Mouse (Mus musculus) C2C12 (cell line): ENCODE data around the gene Syne2.

ENCODE experiments used
- CEBPB ChIP-seq: IDR thresholded peaks from one replicate; pipeline ENCODE4 v1.6.1; 2011; ENCODE audit warnings: low read depth, mild to moderate bottlenecking, control low read depth, moderate library complexity
- CTCF ChIP-seq: IDR thresholded peaks from one replicate; pipeline ENCODE4 v1.5.1; 2011; ENCODE audit not compliant: control insufficient read depth, insufficient read depth, insufficient read length
- MYOG ChIP-seq: IDR thresholded peaks from one replicate; pipeline ENCODE4 v1.6.1; 2011; ENCODE audit not compliant: control insufficient read depth, insufficient read length; ENCODE audit errors: extremely low read depth
- USF1 ChIP-seq: IDR thresholded peaks from one replicate; pipeline ENCODE4 v1.6.1; 2011; ENCODE audit warnings: low read depth, mild to moderate bottlenecking, control low read depth, moderate library complexity

- no peak for TF ChIP-seq CTCF
- TF ChIP-seq USF1, result no peak
- no peak for TF ChIP-seq MYOG
- no peak for TF ChIP-seq CEBPB
Observed at GRCm38 (mm10) chr12:76128831-76129230, 310.9 kb downstream of the Syne2 start.
